33 mouse cellular contexts compared by ENCODE assay signal in the genomic region with DNA sequence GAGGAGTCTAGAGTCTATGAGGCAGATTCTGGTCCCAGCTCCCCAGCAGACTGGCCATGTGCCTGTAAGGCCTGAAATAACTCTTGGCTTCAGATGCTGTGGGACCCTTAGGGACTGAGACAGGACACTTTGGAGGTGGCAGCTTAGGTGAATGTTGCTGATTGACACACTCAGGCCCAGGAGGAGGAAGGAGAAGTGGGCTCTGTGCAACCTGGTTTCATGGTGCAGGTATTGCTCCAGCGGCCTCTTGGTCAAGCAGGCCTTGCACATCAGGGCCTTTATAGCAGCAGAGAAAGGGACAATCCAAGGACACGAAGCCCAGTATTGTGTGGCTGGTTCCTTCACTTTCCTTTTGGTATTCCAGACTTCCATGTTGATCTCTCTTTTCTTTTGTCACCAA. TPM values are rescaled to one million over a fixed set of nuclear protein-coding genes. Genes with fewer than 3 reads are reported as not detected.
DNase-seq lines count a peak whose midpoint lies in the region; ATAC-seq and TF ChIP-seq lines count a peak whose summit lies in the region.
"Had no signal": no experiment of that assay in that cellular context is flagged by ENCODE, and none has a peak within 500 bp of the region (broad histone marks: within the 10 kb centered on the region; RNA-seq: fewer than 3 reads in every experiment).

No protein-coding gene starts in this region.

- no peak for TF ChIP-seq EP300 in liver, postnatal 0 days (IDR thresholded peaks at IDR 0.05; ENCODE audit: low read depth)

- H3K4me3 ChIP-seq in liver, postnatal 0 days (ENCODE audit: low read depth, low read length): no peak overlapping the region
- peak overlapping the region; percentile 51 for H3K4me3 ChIP-seq in megakaryocyte, embryonic 14.5 days (replicated peaks)
- H3K4me3 ChIP-seq: forebrain, embryonic 10.5 days; forebrain, embryonic 13.5 days; gastrocnemius, adult 2 months; heart, embryonic 12.5 days; heart, embryonic 15.5 days had no signal

- peaks cover 8% of the 10 kb centered on the region; the same call in 1 of the 2 replicates for H3K4me1 ChIP-seq in liver, postnatal 0 days (ENCODE audit: insufficient read depth)
- H3K4me1 ChIP-seq in megakaryocyte, embryonic 14.5 days: 0 out of 2 replicates have a peak, but pooled peaks cover 3% of the 10 kb centered on the region
- H3K4me1 ChIP-seq: forebrain, embryonic 13.5 days had no signal

- ATAC-seq in liver, postnatal 0 days: peak; percentile 26; the same call in 1 of the 2 replicates
- peak; percentile 30; the same call in 1 of the 2 replicates for ATAC-seq in granulocyte monocyte progenitor cell, adult 5-6 weeks (replicated peaks; ENCODE audit: poor library complexity, severe bottlenecking)
- ATAC-seq in monocyte, adult 5-6 weeks (replicated peaks; ENCODE audit: insufficient number of reproducible peaks, low FRiP score, low TSS enrichment, poor library complexity, severe bottlenecking): no peak
- ATAC-seq: forebrain, embryonic 13.5 days; forebrain, embryonic 16.5 days; Patski had no signal

- DNase-seq in liver, postnatal 0 days: peak; percentile 37
- DNase-seq in liver: no peak
- no peak for DNase-seq in frontal cortex, postnatal 10 days (ENCODE audit: low spot score in 2 of 2)
- DNase-seq in neural tube, embryonic 10.5 days (ENCODE audit: extremely low spot score, low spot score): no peak
- DNase-seq: adrenal gland, adult 2 months; adrenal gland, postnatal 14 days; B cell, adult 2 months; cerebellum, adult 11-12 months; cerebellum, adult 8-10 months; cerebellum, postnatal 10 days; cerebellum, postnatal 36 days; embryo, embryonic 11 days; gastrocnemius, adult 2 months; gastrocnemius, postnatal 14 days; heart, adult 18-20 months; heart, postnatal 10 days; heart, postnatal 36 days had no signal

- no peak overlapping the region for H3K9ac ChIP-seq in liver, postnatal 0 days (replicated peaks)
- H3K9ac ChIP-seq: forebrain, embryonic 13.5 days; heart, embryonic 12.5 days; heart, embryonic 15.5 days; hindbrain, embryonic 14.5 days had no signal

- WGBS in liver, postnatal 0 days (ENCODE audit: insufficient replicate concordance): 61% methylated on average over 2 of the region's 2 CpGs

- no peaks in the 10 kb centered on the region for H3K36me3 ChIP-seq in liver, postnatal 0 days (replicated peaks; ENCODE audit: insufficient read depth, low read length)
- H3K36me3 ChIP-seq in megakaryocyte, embryonic 14.5 days (replicated peaks; ENCODE audit: low read length): no peaks in the 10 kb centered on the region
- H3K36me3 ChIP-seq: forebrain, embryonic 10.5 days; G1E; heart, embryonic 12.5 days; heart, embryonic 15.5 days had no signal

- no peaks in the 10 kb centered on the region for H3K9me3 ChIP-seq in liver, postnatal 0 days (ENCODE audit: low read length)
- H3K9me3 ChIP-seq in megakaryocyte, embryonic 14.5 days: no peaks in the 10 kb centered on the region
- H3K9me3 ChIP-seq: forebrain, embryonic 10.5 days; forebrain, embryonic 13.5 days; G1E; heart, embryonic 12.5 days; heart, embryonic 15.5 days had no signal

- no peak for TF ChIP-seq CTCF in liver, postnatal 0 days (IDR thresholded peaks at IDR 0.05; ENCODE audit: low read depth)

- no peaks in the 10 kb centered on the region for H3K27me3 ChIP-seq in liver, postnatal 0 days (ENCODE audit: insufficient read depth, low read length)
- peaks cover 6% of the 10 kb centered on the region for H3K27me3 ChIP-seq in megakaryocyte, embryonic 14.5 days (replicated peaks)
- H3K27me3 ChIP-seq: forebrain, embryonic 13.5 days; heart, embryonic 12.5 days; heart, embryonic 15.5 days; Patski had no signal

- H3K4me2 ChIP-seq in liver, postnatal 0 days (ENCODE audit: low read depth, low read length): no peak overlapping the region
- H3K4me2 ChIP-seq: forebrain, embryonic 13.5 days; heart, embryonic 12.5 days; heart, embryonic 15.5 days; hindbrain, embryonic 14.5 days had no signal

- H3K27ac ChIP-seq in liver, postnatal 0 days (ENCODE audit: low read depth): peak overlapping the region; percentile 16; the same call in 1 of the 2 replicates
- H3K27ac ChIP-seq: forebrain, embryonic 10.5 days; forebrain, embryonic 13.5 days; gastrocnemius, adult 2 months; heart, embryonic 15.5 days; hindbrain, embryonic 14.5 days had no signal

RNA-seq across cellular contexts. Expression of a gene that starts 4.9 kb away (rescaled TPM):
- polyA plus RNA-seq in liver, postnatal 0 days (2015; fragmentation: Nextera tagmentation; extraction: Ambion mirVana): 659 and 684 TPM in 2 replicates
- total RNA-seq in granulocyte monocyte progenitor cell, adult 5-6 weeks (2014; fragmentation: Nextera tagmentation): 3.0 and 37.6 TPM in 2 replicates
- 99.8 and 173 TPM in 2 replicates for total RNA-seq in granulocyte monocyte progenitor cell, adult 5-6 weeks (2017)
- 9.6 TPM in 1 of 2 replicates, not detected in the other for polyA plus RNA-seq in megakaryocyte, embryonic 14.5 days (2012; ENCODE audit: insufficient read depth, low replicate concordance)
- not detected in 3 replicates for total RNA-seq in monocyte, adult 5-6 weeks (2017)
- total RNA-seq: CH12.LX; G1E; gastrocnemius, adult 2 months; gastrocnemius, postnatal 14 days; heart, adult 18-20 months; heart, postnatal 36 days had no signal
- polyA plus RNA-seq: adrenal gland, adult 2 months; forebrain, embryonic 10.5 days; forebrain, embryonic 16.5 days; Patski had no signal

RNA-seq across cellular contexts. Expression of a gene that starts 21.0 kb away (rescaled TPM):
- polyA plus RNA-seq in liver, postnatal 0 days (2015; fragmentation: Nextera tagmentation; extraction: Ambion mirVana): 7.5 and 7.8 TPM in 2 replicates
- total RNA-seq in granulocyte monocyte progenitor cell, adult 5-6 weeks (2014; fragmentation: Nextera tagmentation): 45.1 and 52.5 TPM in 2 replicates
- 50.6 and 54.4 TPM in 2 replicates for total RNA-seq in granulocyte monocyte progenitor cell, adult 5-6 weeks (2017)
- 13.7 and 15.0 TPM in 2 replicates for polyA plus RNA-seq in megakaryocyte, embryonic 14.5 days (2012; ENCODE audit: insufficient read depth, low replicate concordance)
- total RNA-seq in monocyte, adult 5-6 weeks (2017): 4.2 to 9.1 TPM (median 8.0 TPM) in 3 replicates

RNA-seq across cellular contexts. Expression of a gene that starts 21.8 kb away (rescaled TPM):
- polyA plus RNA-seq in liver, postnatal 0 days (2015; fragmentation: Nextera tagmentation; extraction: Ambion mirVana): 30.6 and 30.7 TPM in 2 replicates
- 54.0 and 59.5 TPM in 2 replicates for total RNA-seq in granulocyte monocyte progenitor cell, adult 5-6 weeks (2014; fragmentation: Nextera tagmentation)
- total RNA-seq in granulocyte monocyte progenitor cell, adult 5-6 weeks (2017): 22.1 and 28.4 TPM in 2 replicates
- 6.4 and 9.2 TPM in 2 replicates for polyA plus RNA-seq in megakaryocyte, embryonic 14.5 days (2012; ENCODE audit: insufficient read depth, low replicate concordance)
- total RNA-seq in monocyte, adult 5-6 weeks (2017): 1.7 to 2.1 TPM in 2 of 3 replicates, not detected in the other

RNA-seq across cellular contexts. Expression of a gene that starts 42.3 kb away (rescaled TPM):
- not detected in 2 replicates for polyA plus RNA-seq in liver, postnatal 0 days (2015; fragmentation: Nextera tagmentation; extraction: Ambion mirVana)
- total RNA-seq in granulocyte monocyte progenitor cell, adult 5-6 weeks (2014; fragmentation: Nextera tagmentation): not detected in 2 replicates
- not detected in 2 replicates for total RNA-seq in granulocyte monocyte progenitor cell, adult 5-6 weeks (2017)
- polyA plus RNA-seq in megakaryocyte, embryonic 14.5 days (2012; ENCODE audit: insufficient read depth, low replicate concordance): not detected in 2 replicates
- not detected in 3 replicates for total RNA-seq in monocyte, adult 5-6 weeks (2017)
- total RNA-seq: CH12.LX; gastrocnemius, adult 2 months; gastrocnemius, postnatal 14 days; gastrocnemius, postnatal 4 days; heart, adult 18-20 months; heart, postnatal 10 days; heart, postnatal 36 days had no signal
- polyA plus RNA-seq: adrenal gland, adult 2 months; brain, embryonic 14.5 days; embryonic facial prominence, embryonic 11.5 days; forebrain, embryonic 10.5 days; forebrain, embryonic 13.5 days; forebrain, embryonic 16.5 days; G1E; heart, embryonic 12.5 days; heart, embryonic 15.5 days; hindbrain, embryonic 11.5 days; Patski had no signal
